Mouse (Mus musculus) embryonic fibroblast, embryonic 13.5 days (primary cell): Measurements from ENCODE around the gene Yrdc.

Experiments used
- CTCF ChIP-seq: IDR thresholded peaks from 2 replicates; pipeline ENCODE4 v1.5.1; 2011; ENCODE audit warnings: mild to moderate bottlenecking, control low read depth, low read length, moderate library complexity, borderline replicate concordance; ENCODE audit not compliant: insufficient read depth
- POLR2A ChIP-seq: IDR thresholded peaks from 2 replicates; pipeline ENCODE4 v1.6.1; 2011; ENCODE audit warnings: low read depth, mild to moderate bottlenecking, control low read depth, low read length, moderate library complexity

DNA sequence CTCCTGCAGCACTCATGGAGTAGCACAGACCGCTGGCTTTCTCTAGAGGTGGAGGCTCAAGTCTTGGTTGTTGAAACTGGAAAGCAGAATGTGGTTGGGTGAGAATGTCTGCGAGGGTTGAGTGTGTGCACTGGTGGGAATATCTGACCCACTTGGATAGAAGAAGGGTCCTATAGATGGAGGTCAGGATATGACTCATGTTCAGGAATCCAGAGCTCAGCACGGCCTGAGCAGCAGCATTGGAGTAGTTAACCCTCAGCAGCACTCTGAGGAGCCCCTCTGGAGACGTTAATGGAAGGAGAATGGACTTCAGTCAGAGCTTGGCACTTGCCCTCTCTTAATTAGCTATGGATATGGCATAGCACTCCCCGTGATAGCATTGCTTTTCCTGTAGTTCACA, 20.8 kb upstream of the Yrdc start:
- no peak for TF ChIP-seq CTCF
- no peak for TF ChIP-seq POLR2A
